Mouse (Mus musculus) intestine, embryonic 16.5 days (tissue): ENCODE data around the gene Olfr835. TPM values are rescaled to one million over a fixed set of nuclear protein-coding genes. Genes with fewer than 3 reads are reported as not detected.

Source experiments
- ATAC-seq: fragments of 200-750 bp; cut with Nextera tagmentation; 2 replicates; pipeline ENCODE4 v1.8.0; 2017; ENCODE audit warnings: moderate TSS enrichment, moderate library complexity
- H3K27ac ChIP-seq: fragments of 300-500 bp; sonication (generic); 2 replicates; pipeline ENCODE4 v1.5.1; 2014; ENCODE audit warnings: mild to moderate bottlenecking, low read length
- H3K27me3 ChIP-seq: fragments of 300-500 bp; sonication (generic); replicated peaks from 2 replicates; pipeline ENCODE4 v1.6.1; 2014; ENCODE audit warnings: low read length, control low read depth, mixed read lengths; ENCODE audit not compliant: control insufficient read depth, insufficient read depth
- H3K36me3 ChIP-seq: fragments of 300-500 bp; sonication (generic); 2 replicates; pipeline ENCODE4 v1.6.1; 2014; ENCODE audit warnings: low read length, control low read depth; ENCODE audit not compliant: control insufficient read depth, insufficient read depth
- H3K4me1 ChIP-seq: fragments of 300-500 bp; sonication (generic); 2 replicates; pipeline ENCODE4 v1.6.1; 2014; ENCODE audit warnings: low read length, control low read depth, mixed read lengths; ENCODE audit not compliant: control insufficient read depth, insufficient read depth
- H3K4me2 ChIP-seq: fragments of 300-500 bp; sonication (generic); 2 replicates; pipeline ENCODE4 v1.6.1; 2014; ENCODE audit warnings: low read depth, low read length, control low read depth
- H3K4me3 ChIP-seq: fragments of 300-500 bp; sonication (generic); 2 replicates; pipeline ENCODE4 v1.5.1; 2014; ENCODE audit warnings: mild to moderate bottlenecking, low read length
- H3K9ac ChIP-seq: fragments of 300-500 bp; sonication (generic); 2 replicates; pipeline ENCODE4 v1.6.1; 2014; ENCODE audit warnings: low read depth, low read length
- H3K9me3 ChIP-seq: fragments of 300-500 bp; sonication (generic); 2 replicates; pipeline ENCODE4 v1.6.1; 2016; ENCODE audit warnings: low read length, control low read depth; ENCODE audit not compliant: control insufficient read depth
- WGBS: fragments of 180-500 bp; shearing (Covaris S2); extraction: QIAGEN DNeasy Blood & Tissue Kit; methylation state at CpG from one replicate; pipeline ENCODE4 v1.1.7; 2014; 5-methylcytosine and 5-hydroxymethylcytosine counted together
- polyA plus RNA-seq: library from polyadenylated mRNA; unstranded; fragments of >200 nt; fragmentation: Nextera tagmentation; extraction: Ambion mirVana; gene quantifications from 2 replicates; pipeline ENCODE4 v1.2.1, GENCODE M21; 2015

Gene Olfr835
- polyA plus RNA-seq, result not detected in 2 replicates

- Histone ChIP-seq H3K36me3 (no peaks in the 10 kb centered on the region), H3K4me2 (no peak within 1 kb of the TSS), H3K27me3 (no peaks in the 10 kb centered on the region), H3K4me3 (no peak within 1 kb of the TSS), H3K4me1 (no peaks in the 10 kb centered on the region), H3K9me3 (no peaks in the 10 kb centered on the region), H3K9ac (no peak within 1 kb of the TSS), H3K27ac (no peak within 1 kb of the TSS)
- no peak for ATAC-seq
- 63% methylated on average over 1 of the region's 1 CpGs for whole genome bisulfite sequencing
Observed at GRCm38 (mm10) chr9:19032435-19032834, at the start of gene Olfr835. Gene Olfr835 (plus strand): TSS chr9:19032735.

DNA sequence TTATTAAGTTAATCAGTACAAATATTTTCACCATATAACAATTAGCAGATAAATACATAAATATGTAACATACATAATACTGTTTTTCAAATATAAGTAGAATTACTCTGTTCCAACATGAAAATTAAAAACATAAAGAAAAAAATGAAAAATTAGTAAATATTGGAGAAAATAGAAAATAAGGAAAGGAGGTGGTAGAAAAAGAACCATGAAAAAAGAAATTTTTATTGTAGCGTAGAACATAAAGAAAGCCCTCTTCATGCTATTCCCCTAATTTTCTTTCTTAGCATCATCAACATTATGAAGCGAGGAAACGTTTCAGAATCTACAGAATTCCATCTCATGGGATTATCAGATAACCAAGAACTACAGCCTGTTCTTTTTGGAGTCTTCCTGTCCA lies 44.8 kb upstream of the Olfr835 start, which contains the start of gene Olfr834:
TSS of gene Olfr834 (plus strand) at position 301 of the 400 bp plus-strand sequence.
- H3K9ac ChIP-seq, result no peak within 1 kb of the TSS
- H3K4me1 ChIP-seq, result no peaks in the 10 kb centered on the region
- H3K9me3 ChIP-seq, result no peaks in the 10 kb centered on the region
- 78% methylated on average over 3 of the region's 3 CpGs for WGBS
- no peaks in the 10 kb centered on the region for H3K27me3 ChIP-seq
- ATAC-seq, result no peak
- no peaks in the 10 kb centered on the region for H3K36me3 ChIP-seq
- no peak within 1 kb of the TSS for H3K4me2 ChIP-seq
- no peak within 1 kb of the TSS for H3K27ac ChIP-seq
- H3K4me3 ChIP-seq, result no peak within 1 kb of the TSS

- H3K4me2 ChIP-seq, result no peak overlapping the region
- no peak overlapping the region for H3K9ac ChIP-seq
- no peaks in the 10 kb centered on the region for H3K36me3 ChIP-seq
- no peaks in the 10 kb centered on the region for H3K4me1 ChIP-seq
- H3K27ac ChIP-seq, result no peak overlapping the region
- no peak for ATAC-seq
- H3K27me3 ChIP-seq, result no peaks in the 10 kb centered on the region
- no peak overlapping the region for H3K4me3 ChIP-seq
- WGBS, result 29% methylated on average over 3 of the region's 3 CpGs
- no peaks in the 10 kb centered on the region; the same call in 1 of the 2 replicates for H3K9me3 ChIP-seq
Observed at GRCm38 (mm10) chr9:19084986-19085385, 52.5 kb downstream of the Olfr835 start.

Other genes starting within 250 kb of the Olfr835 start
- gene Olfr828, start 213.2 kb upstream of the Olfr835 start, polyA plus RNA-seq, result not detected in 2 replicates
- not detected in 2 replicates for gene Olfr829, start 177.8 kb upstream of the Olfr835 start, polyA plus RNA-seq
- not detected in 2 replicates for gene Olfr830, start 158.0 kb upstream of the Olfr835 start, polyA plus RNA-seq
- gene Olfr832, start 95.6 kb upstream of the Olfr835 start, polyA plus RNA-seq, result not detected in 2 replicates
- gene Olfr834, start 44.7 kb upstream of the Olfr835 start, polyA plus RNA-seq, result not detected in 2 replicates
- not detected in 2 replicates for gene Olfr836, start 87.6 kb downstream of the Olfr835 start, polyA plus RNA-seq
- gene Olfr837, start 103.6 kb downstream of the Olfr835 start, polyA plus RNA-seq, result not detected in 2 replicates
- not detected in 2 replicates for gene Olfr839-ps1, start 144.6 kb downstream of the Olfr835 start, polyA plus RNA-seq
- gene Olfr843, start 219.3 kb downstream of the Olfr835 start, polyA plus RNA-seq, result not detected in 2 replicates